Mouse (Mus musculus) limb, embryonic 12.5 days (tissue): Measurements from ENCODE around the gene Hdac5. TPM values are rescaled to one million over a fixed set of nuclear protein-coding genes. Genes with fewer than 3 reads are reported as not detected.
A peak's percentile ranks its signal among the peaks of the same experiment; 100 is the strongest.

Source experiments
- ATAC-seq: fragments of 200-750 bp; cut with Nextera tagmentation; 2 replicates; pipeline ENCODE4 v1.8.0; 2017; ENCODE audit warnings: low read depth, moderate TSS enrichment; ENCODE audit not compliant: insufficient number of reproducible peaks, insufficient read depth, low FRiP score, low TSS enrichment
- H3K27ac ChIP-seq: fragments of 300-500 bp; sonication (generic); 2 replicates; pipeline ENCODE4 v1.5.1; 2016; ENCODE audit warnings: mild to moderate bottlenecking, moderate library complexity
- H3K27me3 ChIP-seq: fragments of 300-500 bp; sonication (generic); 2 replicates; pipeline ENCODE4 v1.6.1; 2016; ENCODE audit warnings: mild to moderate bottlenecking, moderate library complexity
- H3K36me3 ChIP-seq: fragments of 300-500 bp; sonication (generic); 2 replicates; pipeline ENCODE4 v1.6.1; 2016; ENCODE audit warnings: mild to moderate bottlenecking, moderate library complexity
- H3K4me1 ChIP-seq: fragments of 300-500 bp; sonication (generic); replicated peaks from 2 replicates; pipeline ENCODE4 v1.6.1; 2016
- H3K4me2 ChIP-seq: fragments of 300-500 bp; sonication (generic); 2 replicates; pipeline ENCODE4 v1.6.1; 2016; ENCODE audit warnings: mild to moderate bottlenecking, moderate library complexity
- H3K4me3 ChIP-seq: fragments of 300-500 bp; sonication (generic); replicated peaks from 2 replicates; pipeline ENCODE4 v1.5.1; 2016; ENCODE audit warnings: mild to moderate bottlenecking
- H3K9ac ChIP-seq: fragments of 300-500 bp; sonication (generic); replicated peaks from 2 replicates; pipeline ENCODE4 v1.6.1; 2016; ENCODE audit warnings: mild to moderate bottlenecking, moderate library complexity
- H3K9me3 ChIP-seq: fragments of 300-500 bp; sonication (generic); 2 replicates; pipeline ENCODE4 v1.6.1; 2016; ENCODE audit warnings: mild to moderate bottlenecking, moderate library complexity
- whole genome bisulfite sequencing: fragments of 180-500 bp; shearing (Covaris S2); methylation state at CpG from one replicate; pipeline ENCODE4 v1.1.7; 2016; 5-methylcytosine and 5-hydroxymethylcytosine counted together
- polyA plus RNA-seq: library from polyadenylated mRNA; unstranded; fragments of >200 nt; fragmentation: Nextera tagmentation; extraction: Ambion mirVana; gene quantifications from 2 replicates; pipeline ENCODE4 v1.2.1, GENCODE M21; 2016

Hdac5 gene
- polyA plus RNA-seq, 1 experiment from 2014 or later = 58.1 TPM

GRCm38 (mm10) chr11:102236022-102236421 lies 6.1 kb upstream of the Hdac5 start:
- 62% methylated on average over 2 of the region's 2 CpGs for WGBS
- Histone ChIP-seq H3K4me1 (no peaks in the 10 kb centered on the region), H3K27ac (no peak overlapping the region), H3K9ac (no peak overlapping the region), H3K4me2 (no peak overlapping the region), H3K36me3 (no peaks in the 10 kb centered on the region), H3K9me3 (no peaks in the 10 kb centered on the region), H3K27me3 (no peaks in the 10 kb centered on the region), H3K4me3 (no peak overlapping the region)
- no peak for ATAC-seq

- Histone ChIP-seq H3K36me3 (no peaks in the 10 kb centered on the region), H3K9ac (peak overlapping the region; percentile 81), H3K4me1 (peaks cover 51% of the 10 kb centered on the region), H3K27me3 (peaks cover 30% of the 10 kb centered on the region), H3K27ac (peak overlapping the region; percentile 80), H3K4me2 (peak overlapping the region; percentile 84), H3K9me3 (no peaks in the 10 kb centered on the region), H3K4me3 (peak overlapping the region; percentile 82)
- peak; percentile 33 for ATAC-seq
- WGBS = under 1% methylated on average over 47 of the region's 47 CpGs
Observed at GRCm38 (mm10) chr11:102229331-102229953, 524 bp downstream of the Hdac5 start.

GRCm38 (mm10) chr11:102228646-102229268 lies 1.2 kb downstream of the Hdac5 start:
- H3K36me3 ChIP-seq = peaks cover 6% of the 10 kb centered on the region; the same call in 1 of the 2 replicates
- peaks cover 30% of the 10 kb centered on the region for H3K27me3 ChIP-seq
- no peak overlapping the region for H3K27ac ChIP-seq
- H3K4me1 ChIP-seq = peaks cover 56% of the 10 kb centered on the region
- H3K4me2 ChIP-seq = peak overlapping the region; percentile 84
- no peak for ATAC-seq
- peak overlapping the region; percentile 82 for H3K4me3 ChIP-seq
- H3K9me3 ChIP-seq = no peaks in the 10 kb centered on the region
- H3K9ac ChIP-seq = peak overlapping the region; percentile 81
- 19% methylated on average over 7 of the region's 7 CpGs for WGBS

- Histone ChIP-seq H3K9me3 (no peaks in the 10 kb centered on the region), H3K27me3 (peaks cover 30% of the 10 kb centered on the region), H3K27ac (no peak overlapping the region), H3K4me2 (peak overlapping the region; percentile 84), H3K4me1 (peaks cover 60% of the 10 kb centered on the region), H3K4me3 (peak overlapping the region; percentile 82), H3K9ac (no peak overlapping the region; the same call in 1 of the 2 replicates), H3K36me3 (peaks cover 11% of the 10 kb centered on the region; the same call in 1 of the 2 replicates)
- no peak for ATAC-seq
- WGBS = 39% methylated on average over 9 of the region's 9 CpGs
Observed at GRCm38 (mm10) chr11:102228191-102228545, 1.8 kb downstream of the Hdac5 start.

GRCm38 (mm10) chr11:102227270-102228190 lies 2.4 kb downstream of the Hdac5 start:
- H3K4me3 ChIP-seq = peak overlapping the region; percentile 82; the same call in 1 of the 2 replicates
- H3K27ac ChIP-seq = no peak overlapping the region
- H3K36me3 ChIP-seq = peaks cover 11% of the 10 kb centered on the region; the same call in 1 of the 2 replicates
- no peaks in the 10 kb centered on the region for H3K9me3 ChIP-seq
- no peak for ATAC-seq
- no peak overlapping the region; the same call in none of the 2 replicates for H3K9ac ChIP-seq
- peak overlapping the region; percentile 84 for H3K4me2 ChIP-seq
- H3K27me3 ChIP-seq = peaks cover 30% of the 10 kb centered on the region
- H3K4me1 ChIP-seq = peaks cover 64% of the 10 kb centered on the region
- WGBS = 29% methylated on average over 12 of the region's 12 CpGs

- Histone ChIP-seq H3K27ac (no peak overlapping the region), H3K9ac (no peak overlapping the region), H3K4me3 (no peak overlapping the region), H3K27me3 (peaks cover 30% of the 10 kb centered on the region), H3K4me2 (no peak overlapping the region), H3K36me3 (peaks cover 18% of the 10 kb centered on the region; the same call in 1 of the 2 replicates), H3K9me3 (no peaks in the 10 kb centered on the region), H3K4me1 (peaks cover 64% of the 10 kb centered on the region)
- no peak for ATAC-seq
- 77% methylated on average over 12 of the region's 12 CpGs for WGBS
Observed at GRCm38 (mm10) chr11:102226067-102226978, 3.6 kb downstream of the Hdac5 start.

GRCm38 (mm10) chr11:102225221-102225620 lies 4.7 kb downstream of the Hdac5 start:
- H3K27me3 ChIP-seq = peaks cover 30% of the 10 kb centered on the region

GRCm38 (mm10) chr11:102224686-102225085 lies 5.3 kb downstream of the Hdac5 start:
- Histone ChIP-seq H3K27ac (no peak overlapping the region), H3K9ac (peak overlapping the region; percentile 42; the same call in 1 of the 2 replicates), H3K4me3 (peak overlapping the region; percentile 23), H3K36me3 (peaks cover 27% of the 10 kb centered on the region; the same call in 1 of the 2 replicates), H3K27me3 (peaks cover 30% of the 10 kb centered on the region), H3K4me1 (peaks cover 71% of the 10 kb centered on the region), H3K9me3 (no peaks in the 10 kb centered on the region), H3K4me2 (peak overlapping the region; percentile 49)
- WGBS = 8% methylated on average over 22 of the region's 22 CpGs
- ATAC-seq = no peak

More at GRCm38 (mm10) chr11:102225221-102225620, 4.7 kb downstream of the Hdac5 start:
- 71% methylated on average over 5 of the region's 5 CpGs for WGBS
- Histone ChIP-seq H3K4me3 (no peak overlapping the region), H3K4me1 (peaks cover 66% of the 10 kb centered on the region), H3K9ac (no peak overlapping the region), H3K27ac (no peak overlapping the region), H3K9me3 (no peaks in the 10 kb centered on the region), H3K4me2 (peak overlapping the region; percentile 49; the same call in 1 of the 2 replicates), H3K36me3 (peaks cover 27% of the 10 kb centered on the region; the same call in 1 of the 2 replicates)
- no peak for ATAC-seq

GRCm38 (mm10) chr11:102223166-102223565 lies 6.8 kb downstream of the Hdac5 start:
- H3K4me1 ChIP-seq = peaks cover 73% of the 10 kb centered on the region

GRCm38 (mm10) chr11:102221954-102222351 lies 8.0 kb downstream of the Hdac5 start:
- peaks cover 73% of the 10 kb centered on the region for H3K4me1 ChIP-seq

More at GRCm38 (mm10) chr11:102223166-102223565, 6.8 kb downstream of the Hdac5 start:
- WGBS = 42% methylated on average over 6 of the region's 6 CpGs
- Histone ChIP-seq H3K27ac (no peak overlapping the region), H3K9me3 (no peaks in the 10 kb centered on the region), H3K4me3 (no peak overlapping the region), H3K4me2 (no peak overlapping the region), H3K9ac (no peak overlapping the region), H3K27me3 (peaks cover 20% of the 10 kb centered on the region), H3K36me3 (peaks cover 27% of the 10 kb centered on the region; the same call in 1 of the 2 replicates)
- ATAC-seq = no peak

More at GRCm38 (mm10) chr11:102221954-102222351, 8.0 kb downstream of the Hdac5 start:
- H3K4me2 ChIP-seq = no peak overlapping the region
- no peak for ATAC-seq
- H3K27ac ChIP-seq = no peak overlapping the region
- 76% methylated on average over 8 of the region's 8 CpGs for WGBS
- no peak overlapping the region for H3K4me3 ChIP-seq
- no peaks in the 10 kb centered on the region for H3K9me3 ChIP-seq
- H3K27me3 ChIP-seq = peaks cover 19% of the 10 kb centered on the region
- peaks cover 27% of the 10 kb centered on the region; the same call in 1 of the 2 replicates for H3K36me3 ChIP-seq
- H3K9ac ChIP-seq = no peak overlapping the region
